Mouse (Mus musculus) hindbrain, embryonic 13.5 days (tissue): ENCODE data around the gene Rtp4. TPM values are rescaled to one million over a fixed set of nuclear protein-coding genes. Genes with fewer than 3 reads are reported as not detected.

Source experiments
- ATAC-seq: fragments of 200-750 bp; cut with Nextera tagmentation; 2 replicates; pipeline ENCODE4 v1.8.0; 2017; ENCODE audit warnings: moderate TSS enrichment; ENCODE audit not compliant: low FRiP score
- H3K27ac ChIP-seq: fragments of 300-500 bp; sonication (generic); 2 replicates; pipeline ENCODE4 v1.5.1; 2015; ENCODE audit warnings: inconsistent platforms, mild to moderate bottlenecking, moderate library complexity
- H3K27me3 ChIP-seq: fragments of 300-500 bp; sonication (generic); 2 replicates; pipeline ENCODE4 v1.6.1; 2015; ENCODE audit warnings: mild to moderate bottlenecking, inconsistent platforms
- H3K36me3 ChIP-seq: fragments of 300-500 bp; sonication (generic); 2 replicates; pipeline ENCODE4 v1.6.1; 2015; ENCODE audit warnings: mild to moderate bottlenecking, inconsistent platforms
- H3K4me1 ChIP-seq: fragments of 300-500 bp; sonication (generic); replicated peaks from 2 replicates; pipeline ENCODE4 v1.6.1; 2015; ENCODE audit warnings: inconsistent platforms
- H3K4me2 ChIP-seq: fragments of 300-500 bp; sonication (generic); 2 replicates; pipeline ENCODE4 v1.6.1; 2015; ENCODE audit warnings: inconsistent platforms, mild to moderate bottlenecking, moderate library complexity
- H3K4me3 ChIP-seq: fragments of 300-500 bp; sonication (generic); 2 replicates; pipeline ENCODE4 v1.5.1; 2015; ENCODE audit warnings: mild to moderate bottlenecking, inconsistent platforms
- H3K9ac ChIP-seq: fragments of 300-500 bp; sonication (generic); 2 replicates; pipeline ENCODE4 v1.6.1; 2015; ENCODE audit warnings: mild to moderate bottlenecking, inconsistent platforms
- H3K9me3 ChIP-seq: fragments of 300-500 bp; sonication (generic); 2 replicates; pipeline ENCODE4 v1.6.1; 2016; ENCODE audit warnings: inconsistent platforms
- WGBS: fragments of 180-500 bp; shearing (Covaris S2); methylation state at CpG from one replicate; pipeline ENCODE4 v1.1.7; 2015; 5-methylcytosine and 5-hydroxymethylcytosine counted together
- polyA plus RNA-seq: library from polyadenylated mRNA; unstranded; fragments of >200 nt; fragmentation: Nextera tagmentation; extraction: Ambion mirVana; gene quantifications from 2 replicates; pipeline ENCODE4 v1.2.1, GENCODE M21; 2015

The Rtp4 gene
- 3.2 and 3.8 TPM in 2 replicates for polyA plus RNA-seq

DNA sequence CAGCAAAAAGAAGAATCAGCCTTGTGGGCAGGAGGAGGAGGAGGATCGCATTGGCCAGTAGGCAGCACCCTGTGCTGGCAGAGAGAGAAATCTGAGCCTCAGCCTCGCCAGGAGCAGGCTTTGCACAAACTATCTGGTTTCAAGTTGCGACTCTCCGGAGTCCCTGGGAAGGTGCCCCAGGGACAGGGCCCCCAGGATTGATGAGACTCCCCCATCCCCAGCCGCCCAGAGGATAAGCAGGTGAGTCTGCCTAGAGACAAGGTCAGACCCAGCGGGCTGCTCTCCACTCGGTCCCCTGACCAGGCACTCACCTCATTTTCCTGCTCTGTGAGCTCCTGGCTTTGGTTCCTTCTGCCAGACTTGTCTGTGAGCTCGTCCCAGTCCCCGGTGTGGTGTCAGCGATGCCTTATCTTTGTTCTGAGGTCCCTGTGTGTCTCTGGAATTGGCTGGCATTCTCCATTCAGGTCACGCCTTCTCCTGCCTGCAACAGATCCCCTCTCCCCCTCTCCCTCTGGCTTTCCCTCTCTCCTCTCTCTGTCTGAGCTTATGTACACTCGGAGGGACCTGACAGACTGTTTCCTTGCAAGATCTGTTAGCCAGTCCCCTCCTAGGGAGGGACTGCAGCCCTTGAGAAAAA, at the start of gene Rtp4, which contains the start of gene Masp1:
Gene Rtp4, plus strand, starts transcription at position 57 of the 637 bp plus-strand sequence.
Gene Masp1, minus strand, starts transcription at position 581 of the 637 bp plus-strand sequence.
- Histone ChIP-seq H3K27me3 (no peaks in the 10 kb centered on the region), H3K4me3 (peak within 1 kb of the TSS; percentile 55), H3K9ac (peak within 1 kb of the TSS; percentile 82), H3K4me1 (peaks cover 73% of the 10 kb centered on the region), H3K4me2 (peak within 1 kb of the TSS; percentile 78), H3K9me3 (no peaks in the 10 kb centered on the region), H3K27ac (peak within 1 kb of the TSS; percentile 95), H3K36me3 (no peaks in the 10 kb centered on the region)
- peak; percentile 85 for ATAC-seq
- under 1% methylated on average over 12 of the region's 12 CpGs for WGBS

DNA sequence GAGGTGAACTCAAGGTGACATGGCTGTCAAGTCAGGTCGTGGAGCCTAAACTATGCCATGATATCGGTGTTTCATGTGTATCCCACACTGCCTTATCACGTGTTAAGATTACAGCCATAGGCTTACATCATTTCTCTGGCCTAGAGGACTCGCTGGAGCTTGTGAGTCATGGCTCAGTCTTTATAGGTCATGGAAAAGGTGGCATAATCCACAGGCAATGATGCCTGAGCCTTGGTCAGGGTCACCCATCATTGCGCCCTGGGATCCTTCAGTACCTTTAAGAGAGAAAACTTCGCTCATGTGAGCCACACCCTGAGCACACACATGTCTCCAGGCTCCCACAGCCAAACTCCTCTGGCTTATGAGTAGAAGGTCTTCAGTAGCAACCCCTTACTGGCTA, 48.5 kb upstream of the Rtp4 start:
- H3K4me1 ChIP-seq = no peaks in the 10 kb centered on the region
- no peaks in the 10 kb centered on the region for H3K9me3 ChIP-seq
- no peak overlapping the region for H3K9ac ChIP-seq
- no peak for ATAC-seq
- no peak overlapping the region for H3K4me3 ChIP-seq
- no peaks in the 10 kb centered on the region for H3K27me3 ChIP-seq
- WGBS = 92% methylated on average over 6 of the region's 6 CpGs
- no peak overlapping the region for H3K4me2 ChIP-seq
- peaks cover 39% of the 10 kb centered on the region for H3K36me3 ChIP-seq
- no peak overlapping the region for H3K27ac ChIP-seq

DNA sequence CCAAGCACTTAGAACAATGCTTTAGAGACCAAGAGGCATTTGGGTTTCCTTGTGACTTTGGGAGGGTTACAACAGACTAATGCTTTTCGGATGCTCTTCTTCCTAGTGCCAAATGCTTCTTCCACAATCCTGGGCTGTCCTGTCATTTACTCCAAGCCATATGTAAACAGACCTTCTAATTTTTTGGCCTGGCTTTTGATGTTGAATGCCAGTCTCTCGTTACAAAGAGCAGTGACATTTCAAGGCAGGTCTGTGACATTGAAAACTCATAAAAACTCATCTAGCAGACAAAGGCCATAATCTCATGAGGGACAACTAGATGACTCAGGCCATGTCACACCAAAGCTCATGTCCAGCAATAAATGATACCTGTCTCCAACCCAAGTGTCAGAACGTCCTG, 48.0 kb upstream of the Rtp4 start:
- ATAC-seq = no peak
- 81% methylated on average over 3 of the region's 3 CpGs for WGBS
- no peak overlapping the region for H3K4me2 ChIP-seq
- no peaks in the 10 kb centered on the region for H3K4me1 ChIP-seq
- no peaks in the 10 kb centered on the region for H3K27me3 ChIP-seq
- no peak overlapping the region for H3K4me3 ChIP-seq
- no peaks in the 10 kb centered on the region for H3K9me3 ChIP-seq
- H3K36me3 ChIP-seq = peaks cover 39% of the 10 kb centered on the region
- H3K27ac ChIP-seq = no peak overlapping the region
- H3K9ac ChIP-seq = no peak overlapping the region

DNA sequence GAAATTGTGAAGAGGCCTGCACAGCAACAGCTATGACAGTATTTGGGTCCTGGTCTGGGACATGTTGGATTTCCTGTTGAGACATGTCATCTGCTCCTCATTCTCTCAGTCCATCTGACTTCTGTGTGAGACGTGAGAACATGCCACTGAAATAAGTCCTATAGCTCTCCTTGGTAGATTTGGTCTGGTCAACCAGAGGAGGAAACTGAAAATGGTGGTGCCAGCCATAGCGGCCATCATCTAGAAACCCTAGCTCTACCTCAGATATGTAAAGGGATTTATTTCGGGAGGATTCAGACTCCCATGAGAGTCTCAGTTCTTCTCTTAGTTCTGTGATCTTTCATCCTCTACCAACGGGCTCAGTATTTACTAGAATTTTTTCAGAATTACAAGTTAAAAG, 44.4 kb upstream of the Rtp4 start:
- Histone ChIP-seq H3K4me1 (no peaks in the 10 kb centered on the region), H3K4me2 (no peak overlapping the region), H3K9me3 (no peaks in the 10 kb centered on the region), H3K36me3 (peaks cover 21% of the 10 kb centered on the region), H3K27me3 (no peaks in the 10 kb centered on the region), H3K9ac (no peak overlapping the region), H3K4me3 (no peak overlapping the region), H3K27ac (no peak overlapping the region)
- whole genome bisulfite sequencing = 91% methylated on average over 4 of the region's 4 CpGs
- ATAC-seq = no peak

DNA sequence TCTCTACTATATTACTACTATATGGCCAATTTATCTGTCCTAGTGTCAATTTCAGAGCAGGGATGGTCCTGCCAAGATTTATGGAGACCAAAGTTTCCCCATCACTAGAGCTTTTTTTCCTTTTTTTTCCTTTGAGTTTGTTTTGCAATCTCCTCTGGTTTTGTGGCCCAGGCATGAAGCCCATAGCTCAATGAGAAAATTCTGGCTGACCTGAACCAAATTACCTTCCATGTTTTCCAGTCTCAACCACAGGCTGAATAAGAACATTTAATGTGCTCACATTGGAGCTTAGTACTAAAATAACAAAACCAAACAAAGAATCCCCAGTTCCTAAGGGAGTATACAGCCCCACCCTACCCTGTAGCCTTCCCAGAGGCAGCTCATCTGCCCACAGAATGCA, 43.5 kb upstream of the Rtp4 start:
- Histone ChIP-seq H3K4me2 (no peak overlapping the region), H3K27ac (no peak overlapping the region), H3K27me3 (no peaks in the 10 kb centered on the region), H3K4me3 (no peak overlapping the region), H3K9me3 (no peaks in the 10 kb centered on the region), H3K36me3 (peaks cover 14% of the 10 kb centered on the region), H3K4me1 (no peaks in the 10 kb centered on the region), H3K9ac (no peak overlapping the region)
- ATAC-seq = no peak

DNA sequence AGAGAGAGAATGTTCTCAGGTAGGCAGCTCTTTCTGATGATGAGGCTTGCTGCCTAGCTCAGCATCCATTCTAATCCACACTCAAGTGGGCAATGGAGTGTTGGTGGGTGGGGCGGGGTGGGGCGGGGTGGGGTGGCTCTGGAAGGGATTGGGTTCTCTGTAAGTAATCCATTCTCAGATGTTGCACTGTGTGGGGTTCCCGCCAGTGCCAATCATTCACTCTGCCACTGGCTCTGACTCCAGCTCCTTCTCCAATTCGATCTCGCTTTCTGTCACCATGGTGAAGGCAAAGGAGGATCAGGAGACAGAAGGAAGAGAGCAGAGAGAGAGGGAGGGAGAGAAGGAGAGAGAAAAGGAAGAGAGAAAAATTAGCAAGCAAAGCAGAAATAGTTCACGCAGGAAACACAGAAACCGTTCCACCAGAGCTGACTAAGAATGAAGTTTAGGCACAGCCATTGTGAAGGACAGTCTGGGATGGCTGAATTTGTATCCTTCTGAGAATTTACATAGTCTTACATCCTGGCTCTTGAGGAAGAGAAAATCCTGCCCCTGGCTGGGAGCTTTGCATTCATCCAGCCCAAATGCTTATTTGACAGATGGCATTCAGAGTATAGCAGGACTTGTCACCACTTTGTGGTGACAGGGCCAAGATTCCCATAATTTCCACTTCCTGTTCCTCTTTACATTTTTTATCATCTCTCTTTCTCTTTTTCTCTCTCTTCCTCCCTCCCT, 40.1 kb upstream of the Rtp4 start:
- H3K4me2 ChIP-seq = no peak overlapping the region
- no peaks in the 10 kb centered on the region for H3K27me3 ChIP-seq
- H3K9me3 ChIP-seq = no peaks in the 10 kb centered on the region
- H3K27ac ChIP-seq = no peak overlapping the region
- no peak overlapping the region for H3K4me3 ChIP-seq
- 71% methylated on average over 7 of the region's 7 CpGs for WGBS
- no peaks in the 10 kb centered on the region for H3K4me1 ChIP-seq
- no peak for ATAC-seq
- H3K9ac ChIP-seq = no peak overlapping the region
- peaks cover 23% of the 10 kb centered on the region for H3K36me3 ChIP-seq

DNA sequence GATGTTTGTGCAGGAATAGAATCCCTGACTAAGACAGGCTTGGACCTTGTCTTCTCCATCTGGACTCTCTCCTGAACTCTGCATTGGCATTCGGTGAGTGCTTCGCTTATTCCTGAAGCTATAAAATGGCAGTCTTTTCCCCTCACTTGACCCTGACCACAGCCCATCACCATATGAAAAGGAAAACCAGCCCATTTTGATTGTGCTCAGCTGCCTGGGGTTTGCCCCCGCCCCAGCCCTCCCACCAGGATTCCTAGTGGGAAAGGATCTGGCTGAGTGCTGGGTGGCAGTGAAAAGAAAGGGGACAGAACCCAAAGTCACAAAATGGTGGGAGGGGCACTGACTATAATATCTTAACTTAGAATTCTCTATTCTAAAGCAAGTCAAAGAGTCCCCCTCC, 37.9 kb upstream of the Rtp4 start:
- Histone ChIP-seq H3K36me3 (peaks cover 38% of the 10 kb centered on the region), H3K4me1 (no peaks in the 10 kb centered on the region), H3K4me3 (no peak overlapping the region), H3K27ac (no peak overlapping the region), H3K9me3 (no peaks in the 10 kb centered on the region), H3K4me2 (no peak overlapping the region), H3K27me3 (no peaks in the 10 kb centered on the region), H3K9ac (no peak overlapping the region)
- 34% methylated on average over 3 of the region's 3 CpGs for WGBS
- no peak for ATAC-seq

DNA sequence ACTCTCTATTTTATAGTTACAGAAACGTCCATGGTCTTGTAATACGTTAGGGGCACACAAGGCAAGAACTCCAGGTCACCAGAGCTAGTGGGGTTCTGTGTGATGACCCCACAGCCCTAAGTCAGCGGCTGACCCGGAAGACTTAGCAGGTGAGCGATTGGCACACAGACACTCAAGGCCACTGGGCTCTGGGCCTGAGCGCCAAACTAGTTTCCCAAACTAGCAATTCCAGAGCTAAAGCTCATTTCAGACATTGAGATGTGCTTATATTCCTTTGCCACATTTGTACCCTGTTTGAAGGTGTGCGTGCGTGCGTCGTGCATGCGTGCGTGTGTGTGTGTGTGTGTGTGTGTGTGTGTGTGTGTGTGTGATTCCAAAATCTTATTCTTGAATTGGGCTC, 37.2 kb upstream of the Rtp4 start:
- Histone ChIP-seq H3K9me3 (no peaks in the 10 kb centered on the region), H3K27ac (no peak overlapping the region), H3K9ac (no peak overlapping the region), H3K4me3 (no peak overlapping the region), H3K4me1 (no peaks in the 10 kb centered on the region), H3K36me3 (peaks cover 44% of the 10 kb centered on the region), H3K4me2 (no peak overlapping the region), H3K27me3 (no peaks in the 10 kb centered on the region)
- ATAC-seq = no peak
- WGBS = 92% methylated on average over 12 of the region's 12 CpGs

DNA sequence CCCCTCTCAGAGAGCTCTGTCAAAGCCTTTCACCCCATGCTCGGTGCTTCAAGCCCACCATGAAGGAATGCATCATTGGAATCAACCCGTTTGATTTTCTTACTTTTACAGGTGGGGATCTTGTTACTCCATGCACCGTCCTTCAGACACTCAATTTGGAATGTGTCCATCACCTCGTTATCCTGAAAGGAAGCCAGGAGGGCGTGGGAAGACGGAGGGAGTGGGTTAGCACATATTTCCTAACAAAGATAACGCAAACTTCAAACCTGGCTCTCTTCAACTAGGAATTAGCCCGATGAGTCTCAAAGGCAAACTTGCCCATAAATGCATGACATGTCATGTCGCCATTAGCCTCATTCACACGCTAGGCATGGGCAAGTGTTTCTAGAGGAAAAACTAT, 36.8 kb upstream of the Rtp4 start:
- H3K36me3 ChIP-seq = peaks cover 48% of the 10 kb centered on the region
- H3K27me3 ChIP-seq = no peaks in the 10 kb centered on the region
- H3K4me3 ChIP-seq = no peak overlapping the region
- H3K4me2 ChIP-seq = no peak overlapping the region
- no peak overlapping the region for H3K27ac ChIP-seq
- H3K9ac ChIP-seq = no peak overlapping the region
- H3K9me3 ChIP-seq = no peaks in the 10 kb centered on the region
- WGBS = 89% methylated on average over 10 of the region's 10 CpGs
- ATAC-seq = no peak
- H3K4me1 ChIP-seq = no peaks in the 10 kb centered on the region

DNA sequence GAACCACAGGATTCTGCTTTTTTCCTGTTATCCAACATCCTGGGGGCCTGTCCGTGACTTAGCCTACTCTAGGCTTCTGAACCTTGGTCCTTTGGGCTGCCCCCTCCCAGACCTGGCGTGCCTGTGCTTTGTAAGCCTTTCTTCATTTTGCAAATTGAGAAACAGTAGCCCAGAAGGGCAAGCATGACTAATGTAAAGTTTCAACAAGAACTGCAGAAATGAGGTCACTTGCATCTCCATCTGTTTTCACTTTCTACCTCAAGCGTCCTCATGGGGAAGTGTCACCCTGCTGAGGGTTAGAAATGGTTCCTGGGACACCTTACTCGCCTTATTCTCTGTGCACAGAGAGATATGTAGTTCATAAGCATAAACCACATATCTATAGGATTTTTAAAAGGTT, 27.3 kb upstream of the Rtp4 start:
- H3K27me3 ChIP-seq = no peaks in the 10 kb centered on the region
- no peak overlapping the region for H3K4me2 ChIP-seq
- 73% methylated on average over 4 of the region's 4 CpGs for WGBS

DNA sequence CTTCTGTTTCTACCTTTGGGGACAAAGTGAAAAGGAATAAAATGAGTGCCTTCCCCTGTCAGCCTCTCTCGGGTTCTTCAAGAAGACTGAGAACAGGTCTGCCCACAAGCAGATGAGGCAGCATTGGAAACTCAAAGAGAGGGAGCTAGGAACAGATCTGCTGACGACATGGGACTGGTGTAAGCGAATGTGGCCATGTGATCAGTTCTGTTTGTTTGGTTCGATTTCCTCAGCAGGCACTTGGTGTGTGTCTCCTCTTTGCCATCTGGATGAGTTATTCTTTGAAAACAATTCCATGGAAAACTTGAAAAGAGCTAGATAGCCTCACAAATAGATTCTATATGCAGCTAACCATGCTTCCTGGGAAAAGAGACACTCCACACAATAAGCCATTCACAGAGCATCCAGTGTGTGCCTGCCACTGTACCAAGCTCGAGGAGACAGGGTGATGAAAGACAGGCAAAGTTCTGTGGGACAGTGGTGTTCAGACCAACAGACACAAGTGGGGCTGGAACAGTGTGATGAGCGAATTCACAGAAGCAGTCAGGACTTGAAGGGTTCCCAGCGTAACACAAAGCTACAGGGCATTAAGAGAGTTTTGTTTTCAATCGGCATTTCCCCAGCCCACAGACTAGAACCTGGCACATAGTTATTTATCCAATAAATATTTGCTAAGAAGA, 23.7 kb upstream of the Rtp4 start:
- 56% methylated on average over 8 of the region's 8 CpGs for WGBS
- H3K36me3 ChIP-seq = peaks cover 31% of the 10 kb centered on the region
- H3K9me3 ChIP-seq = no peaks in the 10 kb centered on the region
- H3K4me1 ChIP-seq = peaks cover 24% of the 10 kb centered on the region
- H3K4me2 ChIP-seq = no peak overlapping the region
- no peaks in the 10 kb centered on the region for H3K27me3 ChIP-seq
- no peak overlapping the region for H3K4me3 ChIP-seq
- H3K9ac ChIP-seq = no peak overlapping the region
- no peak overlapping the region for H3K27ac ChIP-seq
- no peak for ATAC-seq

More for the DNA sequence above, 27.3 kb upstream of the Rtp4 start:
- Histone ChIP-seq H3K27ac (no peak overlapping the region), H3K9me3 (no peaks in the 10 kb centered on the region), H3K4me1 (peaks cover 10% of the 10 kb centered on the region), H3K9ac (no peak overlapping the region), H3K36me3 (peaks cover 47% of the 10 kb centered on the region), H3K4me3 (no peak overlapping the region)
- ATAC-seq = no peak

DNA sequence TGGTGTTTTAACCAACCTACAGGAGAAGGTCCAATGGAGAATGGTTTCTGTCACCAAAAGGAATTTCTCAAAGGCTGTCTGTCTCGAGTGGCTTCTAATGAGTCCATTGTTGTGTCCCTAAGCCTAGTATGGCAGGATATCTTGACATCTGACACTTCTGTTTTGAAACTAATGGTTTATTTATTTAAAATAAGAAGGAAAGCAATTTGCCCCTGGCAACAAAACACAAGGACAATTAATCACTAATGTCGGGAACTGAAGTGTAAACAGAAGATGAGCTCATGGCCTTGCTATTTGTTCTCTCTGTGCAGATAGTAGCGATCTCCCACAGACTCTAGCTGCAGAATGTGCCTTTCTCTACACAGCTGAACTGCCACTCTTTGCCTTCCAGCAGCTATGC, 22.7 kb upstream of the Rtp4 start:
- WGBS = 5% methylated on average over 3 of the region's 3 CpGs
- Histone ChIP-seq H3K4me2 (no peak overlapping the region), H3K36me3 (peaks cover 20% of the 10 kb centered on the region), H3K9ac (no peak overlapping the region), H3K9me3 (no peaks in the 10 kb centered on the region), H3K27me3 (no peaks in the 10 kb centered on the region), H3K4me1 (peaks cover 24% of the 10 kb centered on the region), H3K4me3 (no peak overlapping the region), H3K27ac (peak overlapping the region; percentile 49)
- ATAC-seq = peak; percentile 71; the same call in 1 of the 2 replicates
